ENCODE assay signal across 7 mouse cellular contexts in the genomic region with DNA sequence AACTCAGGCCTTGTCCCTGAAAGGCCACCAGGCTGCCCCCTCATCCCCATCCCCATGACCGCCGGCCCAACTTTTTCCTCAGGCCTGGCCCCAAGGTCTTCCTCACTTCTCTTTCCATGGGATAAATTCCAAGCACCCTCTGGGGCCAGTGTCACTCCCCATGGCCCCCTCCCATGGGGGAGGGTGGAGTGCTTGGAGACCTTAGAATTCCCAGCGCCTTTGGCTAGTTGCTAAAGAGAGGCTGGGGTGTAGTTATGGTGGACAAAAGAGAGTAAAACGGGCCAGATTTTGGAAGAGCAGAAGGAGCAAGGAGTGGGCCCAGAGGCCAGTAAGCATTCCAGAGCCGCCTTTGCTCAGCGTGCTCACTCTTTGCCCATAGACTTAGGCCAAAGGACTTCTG. TPM values are rescaled to one million over a fixed set of nuclear protein-coding genes. Genes with fewer than 3 reads are reported as not detected.
DNase-seq lines count a peak whose midpoint lies in the region; ATAC-seq lines count a peak whose summit lies in the region.

TSS of gene Timp2 (minus strand) at position 101 of the 400 bp plus-strand sequence.

- H3K4me3 ChIP-seq in forebrain, embryonic 12.5 days (replicated peaks): peak within 1 kb of the TSS; percentile 82
- peak within 1 kb of the TSS; percentile 79 for H3K4me3 ChIP-seq in hindbrain, embryonic 11.5 days (ENCODE audit: low read depth, low read length)
- H3K4me3 ChIP-seq in liver, embryonic 13.5 days (replicated peaks): peak within 1 kb of the TSS; percentile 54

- WGBS in forebrain, embryonic 12.5 days: 23% methylated on average over 6 of the region's 6 CpGs
- WGBS in hindbrain, embryonic 11.5 days: 33% methylated on average over 6 of the region's 6 CpGs
- 42% methylated on average over 6 of the region's 6 CpGs for WGBS in liver, embryonic 13.5 days (ENCODE audit: insufficient replicate concordance)

- H3K27me3 ChIP-seq in forebrain, embryonic 12.5 days: no peaks in the 10 kb centered on the region
- H3K27me3 ChIP-seq in hindbrain, embryonic 11.5 days (ENCODE audit: control insufficient read depth, insufficient read depth, low read length): no peaks in the 10 kb centered on the region
- peaks cover 42% of the 10 kb centered on the region for H3K27me3 ChIP-seq in liver, embryonic 13.5 days

- H3K4me1 ChIP-seq in forebrain, embryonic 12.5 days: peaks cover 23% of the 10 kb centered on the region
- H3K4me1 ChIP-seq in hindbrain, embryonic 11.5 days (replicated peaks; ENCODE audit: control insufficient read depth, insufficient read depth, low read length): peaks cover 6% of the 10 kb centered on the region; the same call in 1 of the 2 replicates
- peaks cover 13% of the 10 kb centered on the region for H3K4me1 ChIP-seq in liver, embryonic 13.5 days (replicated peaks)

- no peak; the same call in 1 of the 2 replicates for ATAC-seq in forebrain, embryonic 12.5 days (ENCODE audit: low FRiP score)
- ATAC-seq in hindbrain, embryonic 11.5 days (ENCODE audit: low FRiP score): no peak
- no peak for ATAC-seq in liver, embryonic 13.5 days (ENCODE audit: low read depth)

- H3K36me3 ChIP-seq in forebrain, embryonic 12.5 days (replicated peaks): no peaks in the 10 kb centered on the region
- H3K36me3 ChIP-seq in hindbrain, embryonic 11.5 days (ENCODE audit: control insufficient read depth, insufficient read depth, low read length): no peaks in the 10 kb centered on the region
- H3K36me3 ChIP-seq in liver, embryonic 13.5 days: no peaks in the 10 kb centered on the region

- H3K9me3 ChIP-seq in forebrain, embryonic 12.5 days: no peaks in the 10 kb centered on the region
- no peaks in the 10 kb centered on the region for H3K9me3 ChIP-seq in hindbrain, embryonic 11.5 days (ENCODE audit: control insufficient read depth, low read length)
- no peaks in the 10 kb centered on the region for H3K9me3 ChIP-seq in liver, embryonic 13.5 days (replicated peaks)

- DNase-seq in urinary bladder, adult 2 months (ENCODE audit: low spot score): no peak
- DNase-seq in urinary bladder, adult 18-20 months (ENCODE audit: low spot score in 2 of 2): no peak
- DNase-seq in hindbrain, embryonic 11.5 days (ENCODE audit: low spot score): no peak
- DNase-seq in liver, embryonic 13.5 days: no peak
- no peak for DNase-seq in right cerebral cortex, postnatal 4 days
- DNase-seq in ovary, adult 18-20 months (ENCODE audit: low spot score): no peak

- peak within 1 kb of the TSS; percentile 92 for H3K27ac ChIP-seq in forebrain, embryonic 12.5 days
- H3K27ac ChIP-seq in hindbrain, embryonic 11.5 days (ENCODE audit: low read depth, low read length): peak within 1 kb of the TSS; percentile 79
- H3K27ac ChIP-seq in liver, embryonic 13.5 days: no peak within 1 kb of the TSS

- H3K4me2 ChIP-seq in forebrain, embryonic 12.5 days: peak within 1 kb of the TSS; percentile 83
- peak within 1 kb of the TSS; percentile 89 for H3K4me2 ChIP-seq in hindbrain, embryonic 11.5 days (replicated peaks; ENCODE audit: low read depth, low read length)
- peak within 1 kb of the TSS; percentile 66 for H3K4me2 ChIP-seq in liver, embryonic 13.5 days

- H3K9ac ChIP-seq in forebrain, embryonic 12.5 days: peak within 1 kb of the TSS; percentile 92
- H3K9ac ChIP-seq in hindbrain, embryonic 11.5 days (ENCODE audit: low read depth, low read length): peak within 1 kb of the TSS; percentile 89
- peak within 1 kb of the TSS; percentile 63 for H3K9ac ChIP-seq in liver, embryonic 13.5 days

RNA-seq across cellular contexts. Expression of gene Timp2, which starts in this region (rescaled TPM):
- 600 and 646 TPM in 2 replicates for polyA plus RNA-seq in urinary bladder, adult 2 months (2012; rRNA removed)
- polyA plus RNA-seq in forebrain, embryonic 12.5 days (2016; fragmentation: Nextera tagmentation; extraction: Ambion mirVana): 47.0 and 48.0 TPM in 2 replicates
- 39.5 and 41.2 TPM in 2 replicates for polyA plus RNA-seq in hindbrain, embryonic 11.5 days (2014; fragmentation: Nextera tagmentation; extraction: Ambion mirVana)
- polyA plus RNA-seq in liver, embryonic 13.5 days (2015; fragmentation: Nextera tagmentation; extraction: Ambion mirVana): 5.5 and 5.7 TPM in 2 replicates

Comparison
In these comparisons a context has a peak if more than half of its experiments do, and no peak if none do; other contexts are left out.
1. RNA of gene Timp2 (polyA plus RNA-seq): 600 to 646 TPM in urinary bladder, adult 2 months; 47.0 to 48.0 TPM in forebrain, embryonic 12.5 days, 39.5 to 41.2 TPM in hindbrain, embryonic 11.5 days and 5.5 to 5.7 TPM in liver, embryonic 13.5 days; every median in the first group is over 10 times any median in the second.
2. Peak in every context shown above with its lines, with median percentiles within 50 percentile points of each other: H3K4me2 ChIP-seq, H3K4me3 ChIP-seq and H3K9ac ChIP-seq.